In the genomic region with DNA sequence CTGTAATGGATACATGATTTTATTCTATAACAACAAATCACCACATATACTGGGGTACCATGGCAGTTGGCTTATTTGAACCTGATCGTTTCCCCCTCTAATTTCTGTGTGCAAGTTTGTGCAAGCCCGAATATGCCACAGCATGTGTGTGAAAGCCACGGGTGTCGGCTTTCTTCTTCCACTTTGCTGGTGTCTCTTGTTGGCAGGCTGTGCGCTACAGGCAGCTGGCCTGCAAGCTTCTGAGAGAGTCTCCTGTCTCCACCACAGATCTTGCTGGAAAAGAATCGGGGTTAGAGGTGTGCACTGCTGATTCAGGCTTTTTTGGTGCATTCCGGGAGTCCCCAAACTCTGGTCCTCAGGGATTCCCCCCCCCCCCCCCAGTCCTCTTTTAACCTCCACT, we compare ENCODE assay signal across 30 mouse cellular contexts.
DNase-seq lines count a peak whose midpoint lies in the region; ATAC-seq and TF ChIP-seq lines count a peak whose summit lies in the region.
"Had no signal": no experiment of that assay in that cellular context is flagged by ENCODE, and none has a peak within 500 bp of the region (broad histone marks: within the 10 kb centered on the region; RNA-seq: fewer than 3 reads in every experiment).

No protein-coding gene starts in this region.

- no peaks in the 10 kb centered on the region for H3K36me3 ChIP-seq in forebrain, embryonic 15.5 days
- H3K36me3 ChIP-seq in forebrain, embryonic 11.5 days (ENCODE audit: control insufficient read depth, insufficient read depth, low read length): no peaks in the 10 kb centered on the region
- H3K36me3 ChIP-seq in midbrain, postnatal 0 days (ENCODE audit: insufficient read depth, low read length): no peaks in the 10 kb centered on the region
- H3K36me3 ChIP-seq in midbrain, embryonic 15.5 days (replicated peaks): no peaks in the 10 kb centered on the region
- H3K36me3 ChIP-seq in embryonic facial prominence, embryonic 14.5 days (ENCODE audit: control insufficient read depth, insufficient read depth, low read length): 0 out of 2 replicates have a peak, but pooled peaks cover 4% of the 10 kb centered on the region
- H3K36me3 ChIP-seq: embryonic facial prominence, embryonic 12.5 days; heart, embryonic 10.5 days; heart, embryonic 15.5 days; hindbrain, embryonic 13.5 days; kidney, embryonic 15.5 days; limb, embryonic 13.5 days; lung, embryonic 15.5 days; neural tube, embryonic 13.5 days had no signal

- no peaks in the 10 kb centered on the region for H3K27me3 ChIP-seq in forebrain, embryonic 15.5 days
- H3K27me3 ChIP-seq in forebrain, embryonic 11.5 days (ENCODE audit: control insufficient read depth, insufficient read depth, low read length): no peaks in the 10 kb centered on the region
- no peaks in the 10 kb centered on the region for H3K27me3 ChIP-seq in midbrain, postnatal 0 days (ENCODE audit: insufficient read depth, low read length)
- H3K27me3 ChIP-seq in midbrain, embryonic 15.5 days (replicated peaks): no peaks in the 10 kb centered on the region
- no peaks in the 10 kb centered on the region for H3K27me3 ChIP-seq in embryonic facial prominence, embryonic 14.5 days (replicated peaks; ENCODE audit: control insufficient read depth, insufficient read depth, low read length)
- H3K27me3 ChIP-seq: embryonic facial prominence, embryonic 12.5 days; heart, embryonic 15.5 days; hindbrain, embryonic 13.5 days; kidney, embryonic 15.5 days; limb, embryonic 13.5 days; lung, embryonic 15.5 days; neural tube, embryonic 13.5 days had no signal

- ATAC-seq in forebrain, embryonic 15.5 days (replicated peaks): no peak
- ATAC-seq in forebrain, embryonic 11.5 days (replicated peaks; ENCODE audit: low FRiP score): no peak
- ATAC-seq in midbrain, postnatal 0 days (ENCODE audit: low FRiP score): no peak
- ATAC-seq in midbrain, embryonic 15.5 days (replicated peaks): no peak
- ATAC-seq in embryonic facial prominence, embryonic 14.5 days (ENCODE audit: low read depth): no peak
- ATAC-seq: Patski had no signal

- no peak for TF ChIP-seq CTCF in midbrain, postnatal 0 days (IDR thresholded peaks at IDR 0.05)

- H3K9me3 ChIP-seq in forebrain, embryonic 15.5 days: no peaks in the 10 kb centered on the region
- no peaks in the 10 kb centered on the region for H3K9me3 ChIP-seq in forebrain, embryonic 11.5 days (ENCODE audit: control insufficient read depth, low read length)
- H3K9me3 ChIP-seq in midbrain, postnatal 0 days (ENCODE audit: low read length): no peaks in the 10 kb centered on the region
- no peaks in the 10 kb centered on the region for H3K9me3 ChIP-seq in midbrain, embryonic 15.5 days
- no peaks in the 10 kb centered on the region for H3K9me3 ChIP-seq in embryonic facial prominence, embryonic 14.5 days (ENCODE audit: control insufficient read depth, low read length)
- H3K9me3 ChIP-seq: embryonic facial prominence, embryonic 12.5 days; heart, embryonic 10.5 days; heart, embryonic 15.5 days; hindbrain, embryonic 13.5 days; kidney, embryonic 15.5 days; limb, embryonic 13.5 days; lung, embryonic 15.5 days; neural tube, embryonic 13.5 days had no signal

- DNase-seq in cerebellum, postnatal 14 days: peak; percentile 41 to 67
- DNase-seq in cerebellum, adult 11 months: no peak
- no peak for DNase-seq in forebrain, embryonic 11.5 days (ENCODE audit: low spot score)
- DNase-seq in midbrain, postnatal 0 days (ENCODE audit: low spot score): peak; percentile 35
- DNase-seq in embryonic facial prominence, embryonic 14.5 days (ENCODE audit: low spot score): peak; percentile 42
- DNase-seq in heart, postnatal 10 days: no peak
- DNase-seq: adrenal gland, postnatal 10 days; cerebellum, adult 8-10 months; gastrocnemius, postnatal 25 days; heart, adult 11 months; heart, postnatal 36 days; kidney, adult 18-20 months; kidney, postnatal 25 days; right cerebral cortex, postnatal 14 days; spleen, adult 18-20 months; thymus, adult 18-20 months; thymus, postnatal 25 days had no signal

- intact Hi-C loops in heart, postnatal 10 days (cut with DNase I): no loop called here

- no peak overlapping the region for H3K4me3 ChIP-seq in forebrain, embryonic 15.5 days
- H3K4me3 ChIP-seq in forebrain, embryonic 11.5 days (ENCODE audit: low read depth, low read length): no peak overlapping the region
- no peak overlapping the region for H3K4me3 ChIP-seq in midbrain, postnatal 0 days (ENCODE audit: low read depth, low read length)
- no peak overlapping the region for H3K4me3 ChIP-seq in midbrain, embryonic 15.5 days
- H3K4me3 ChIP-seq in embryonic facial prominence, embryonic 14.5 days (ENCODE audit: low read depth, low read length): no peak overlapping the region
- H3K4me3 ChIP-seq: embryonic facial prominence, embryonic 12.5 days; heart, embryonic 10.5 days; heart, embryonic 15.5 days; hindbrain, embryonic 13.5 days; kidney, embryonic 15.5 days; limb, embryonic 13.5 days; lung, embryonic 15.5 days; neural tube, embryonic 13.5 days had no signal

- H3K4me1 ChIP-seq in forebrain, embryonic 15.5 days: peaks cover 17% of the 10 kb centered on the region
- 0 out of 2 replicates have a peak, but pooled peaks cover 1% of the 10 kb centered on the region for H3K4me1 ChIP-seq in forebrain, embryonic 11.5 days (replicated peaks; ENCODE audit: control insufficient read depth, insufficient read depth, low read length)
- 0 out of 2 replicates have a peak, but pooled peaks cover 4% of the 10 kb centered on the region for H3K4me1 ChIP-seq in midbrain, postnatal 0 days (ENCODE audit: insufficient read depth, low read length)
- H3K4me1 ChIP-seq in midbrain, embryonic 15.5 days: peaks cover 15% of the 10 kb centered on the region
- H3K4me1 ChIP-seq in embryonic facial prominence, embryonic 14.5 days (ENCODE audit: control insufficient read depth, insufficient read depth, low read length): no peaks in the 10 kb centered on the region
- H3K4me1 ChIP-seq: heart, embryonic 15.5 days; lung, embryonic 15.5 days had no signal

- no peak overlapping the region for H3K4me2 ChIP-seq in forebrain, embryonic 15.5 days (replicated peaks)
- no peak overlapping the region for H3K4me2 ChIP-seq in forebrain, embryonic 11.5 days (ENCODE audit: low read depth, low read length, severe bottlenecking)
- no peak overlapping the region for H3K4me2 ChIP-seq in midbrain, postnatal 0 days (ENCODE audit: low read depth, low read length, poor library complexity, severe bottlenecking)
- no peak overlapping the region for H3K4me2 ChIP-seq in midbrain, embryonic 15.5 days
- H3K4me2 ChIP-seq in embryonic facial prominence, embryonic 14.5 days (ENCODE audit: low read depth, low read length): no peak overlapping the region
- H3K4me2 ChIP-seq: embryonic facial prominence, embryonic 12.5 days; heart, embryonic 15.5 days; hindbrain, embryonic 13.5 days; kidney, embryonic 15.5 days; limb, embryonic 13.5 days; liver, embryonic 11.5 days; lung, embryonic 15.5 days; midbrain, embryonic 11.5 days; neural tube, embryonic 13.5 days had no signal

- peak overlapping the region; percentile 31; the same call in 1 of the 2 replicates for H3K27ac ChIP-seq in forebrain, embryonic 15.5 days (replicated peaks)
- no peak overlapping the region for H3K27ac ChIP-seq in forebrain, embryonic 11.5 days (ENCODE audit: low read depth, low read length)
- H3K27ac ChIP-seq in midbrain, postnatal 0 days (ENCODE audit: low read depth, low read length): no peak overlapping the region
- no peak overlapping the region for H3K27ac ChIP-seq in midbrain, embryonic 15.5 days
- no peak overlapping the region for H3K27ac ChIP-seq in embryonic facial prominence, embryonic 14.5 days (replicated peaks; ENCODE audit: low read depth, low read length)
- H3K27ac ChIP-seq: embryonic facial prominence, embryonic 12.5 days; heart, embryonic 10.5 days; heart, embryonic 15.5 days; hindbrain, embryonic 13.5 days; kidney, embryonic 15.5 days; limb, embryonic 13.5 days; lung, embryonic 15.5 days; neural tube, embryonic 13.5 days had no signal

- H3K9ac ChIP-seq in forebrain, embryonic 15.5 days (replicated peaks): no peak overlapping the region
- no peak overlapping the region for H3K9ac ChIP-seq in forebrain, embryonic 11.5 days (ENCODE audit: low read length)
- no peak overlapping the region for H3K9ac ChIP-seq in midbrain, postnatal 0 days (replicated peaks; ENCODE audit: low read length, poor library complexity, severe bottlenecking)
- H3K9ac ChIP-seq in midbrain, embryonic 15.5 days: no peak overlapping the region
- H3K9ac ChIP-seq in embryonic facial prominence, embryonic 14.5 days (ENCODE audit: low read depth, low read length): no peak overlapping the region
- H3K9ac ChIP-seq: embryonic facial prominence, embryonic 12.5 days; heart, embryonic 15.5 days; hindbrain, embryonic 13.5 days; kidney, embryonic 15.5 days; limb, embryonic 13.5 days; lung, embryonic 15.5 days; neural tube, embryonic 13.5 days had no signal

- 66% methylated on average over 7 of the region's 7 CpGs for WGBS in forebrain, embryonic 15.5 days
- 83% methylated on average over 7 of the region's 7 CpGs for WGBS in forebrain, embryonic 11.5 days
- 63% methylated on average over 7 of the region's 7 CpGs for WGBS in midbrain, postnatal 0 days
- 68% methylated on average over 7 of the region's 7 CpGs for WGBS in midbrain, embryonic 15.5 days
- 59% methylated on average over 7 of the region's 7 CpGs for WGBS in embryonic facial prominence, embryonic 14.5 days

Comparison
In these comparisons a context has a peak if more than half of its experiments do, and no peak if none do; other contexts are left out.
1. DNase-seq: peak in cerebellum, postnatal 14 days (2 of 2), midbrain, postnatal 0 days (single experiment) and embryonic facial prominence, embryonic 14.5 days (single experiment); none in cerebellum, adult 11 months (single experiment), forebrain, embryonic 11.5 days (single experiment) and heart, postnatal 10 days (0 of 2).